Mouse (Mus musculus): ENCODE measurements around the gene Kat6b. TPM values are rescaled to one million over a fixed set of nuclear protein-coding genes. Genes with fewer than 3 reads are reported as not detected.

The Kat6b gene
- total and polyA plus RNA-seq, 2 experiments from 2014 or later = 16.9 to 35.8 TPM

- H3K36me3 ChIP-seq (ENCODE audit: insufficient read depth) = no peaks in the 10 kb centered on the region
- no peak overlapping the region for H3K4me3 ChIP-seq (ENCODE audit: low read depth, low read length)
- H3K9me3 ChIP-seq (ENCODE audit: low read length) = no peaks in the 10 kb centered on the region
- H3K4me1 ChIP-seq (ENCODE audit: insufficient read depth) = no peaks in the 10 kb centered on the region
- WGBS = 64% methylated on average over 4 of the region's 4 CpGs
- TF ChIP-seq CTCF (IDR thresholded peaks at IDR 0.05; ENCODE audit: low read depth) = no peak
- no peak for ATAC-seq
- no peak overlapping the region for H3K27ac ChIP-seq (ENCODE audit: low read depth, low read length)
- H3K4me2 ChIP-seq (ENCODE audit: low read depth) = no peak overlapping the region
- DNase-seq = no peak
- no peak overlapping the region for H3K9ac ChIP-seq
- H3K27me3 ChIP-seq (ENCODE audit: insufficient read depth, low read length) = no peaks in the 10 kb centered on the region
These were observed 28.7 kb upstream of the Kat6b start for GRCm38 (mm10) chr14:21452581-21452980.

- no peak overlapping the region for H3K4me2 ChIP-seq (ENCODE audit: low read depth)
- ATAC-seq (no peak), DNase-seq (no peak)
- 71% methylated on average over 2 of the region's 2 CpGs for WGBS
- no peaks in the 10 kb centered on the region for H3K4me1 ChIP-seq (ENCODE audit: insufficient read depth)
- no peaks in the 10 kb centered on the region for H3K27me3 ChIP-seq (ENCODE audit: insufficient read depth, low read length)
- H3K9me3 ChIP-seq (ENCODE audit: low read length) = no peaks in the 10 kb centered on the region
- H3K36me3 ChIP-seq (ENCODE audit: insufficient read depth) = no peaks in the 10 kb centered on the region
- TF ChIP-seq CTCF (IDR thresholded peaks at IDR 0.05; ENCODE audit: low read depth) = no peak
- no peak overlapping the region for H3K27ac ChIP-seq (ENCODE audit: low read depth, low read length)
- no peak overlapping the region for H3K4me3 ChIP-seq (ENCODE audit: low read depth, low read length)
- H3K9ac ChIP-seq = no peak overlapping the region
These were observed 27.3 kb upstream of the Kat6b start for GRCm38 (mm10) chr14:21453896-21454295.

- Histone ChIP-seq H3K4me1 (ENCODE audit: insufficient read depth) (no peaks in the 10 kb centered on the region), H3K36me3 (ENCODE audit: insufficient read depth) (no peaks in the 10 kb centered on the region), H3K4me3 (ENCODE audit: low read depth, low read length) (no peak overlapping the region), H3K27me3 (ENCODE audit: insufficient read depth, low read length) (no peaks in the 10 kb centered on the region), H3K9me3 (ENCODE audit: low read length) (no peaks in the 10 kb centered on the region), H3K9ac (no peak overlapping the region), H3K27ac (ENCODE audit: low read depth, low read length) (no peak overlapping the region), H3K4me2 (ENCODE audit: low read depth) (no peak overlapping the region)
- 94% methylated on average over 7 of the region's 7 CpGs for WGBS
- DNase-seq = no peak
- TF ChIP-seq CTCF (IDR thresholded peaks at IDR 0.05; ENCODE audit: low read depth) = no peak
- ATAC-seq = no peak
These were observed 25.4 kb upstream of the Kat6b start for GRCm38 (mm10) chr14:21455654-21456350.

DNA sequence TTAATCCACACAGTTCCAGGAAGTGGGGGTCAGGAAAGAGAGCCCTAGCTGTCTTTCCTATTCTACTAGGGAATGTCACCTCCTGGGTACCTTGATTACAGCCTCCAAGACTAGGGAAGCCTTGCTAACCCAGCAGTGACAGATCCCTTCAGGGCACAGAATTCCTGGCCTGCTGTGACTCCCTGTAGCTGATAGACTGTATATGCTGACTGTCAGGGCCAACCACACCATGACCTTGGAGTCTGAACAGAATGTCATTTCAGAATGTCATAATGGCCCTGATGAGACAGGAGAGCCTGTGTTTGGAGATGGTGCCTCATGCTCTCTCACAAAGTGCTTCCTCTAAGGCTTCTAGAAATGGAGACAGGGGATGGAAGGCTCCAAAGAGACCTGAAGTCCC lies 24.7 kb upstream of the Kat6b start:
- no peak overlapping the region for H3K4me3 ChIP-seq (ENCODE audit: low read depth, low read length)
- no peak for ATAC-seq
- TF ChIP-seq CTCF (IDR thresholded peaks at IDR 0.05; ENCODE audit: low read depth) = no peak

DNA sequence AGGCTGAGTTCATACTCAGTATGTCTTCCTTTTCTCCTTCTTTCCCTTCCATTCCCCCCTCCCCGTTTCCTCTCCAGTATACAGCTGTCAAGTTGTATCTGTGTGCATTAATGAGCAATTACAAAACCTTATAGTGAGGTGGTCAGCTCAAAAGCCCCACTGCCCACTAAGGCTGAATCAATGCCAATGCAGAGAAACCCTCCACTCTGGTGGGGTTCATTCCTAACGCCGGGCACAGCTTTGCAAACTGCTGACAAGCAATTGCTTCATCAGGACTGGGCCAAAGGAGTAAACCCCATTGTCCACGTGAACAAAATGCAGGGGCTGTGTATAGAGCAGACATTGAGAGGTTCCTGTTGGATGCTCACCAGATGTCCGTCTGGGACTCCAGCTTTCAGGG lies 23.4 kb upstream of the Kat6b start:
- Histone ChIP-seq H3K4me2 (ENCODE audit: low read depth) (no peak overlapping the region), H3K9ac (no peak overlapping the region), H3K27me3 (ENCODE audit: insufficient read depth, low read length) (no peaks in the 10 kb centered on the region), H3K9me3 (ENCODE audit: low read length) (no peaks in the 10 kb centered on the region), H3K27ac (ENCODE audit: low read depth, low read length) (no peak overlapping the region), H3K4me3 (ENCODE audit: low read depth, low read length) (no peak overlapping the region), H3K36me3 (ENCODE audit: insufficient read depth) (no peaks in the 10 kb centered on the region), H3K4me1 (ENCODE audit: insufficient read depth) (no peaks in the 10 kb centered on the region)
- ATAC-seq (no peak), DNase-seq (no peak)
- 47% methylated on average over 5 of the region's 5 CpGs for WGBS
- no peak for TF ChIP-seq CTCF (IDR thresholded peaks at IDR 0.05; ENCODE audit: low read depth)

More for the DNA sequence above, 24.7 kb upstream of the Kat6b start:
- no peak for DNase-seq
- Histone ChIP-seq H3K27ac (ENCODE audit: low read depth, low read length) (no peak overlapping the region), H3K9ac (no peak overlapping the region), H3K9me3 (ENCODE audit: low read length) (no peaks in the 10 kb centered on the region), H3K27me3 (ENCODE audit: insufficient read depth, low read length) (no peaks in the 10 kb centered on the region), H3K36me3 (ENCODE audit: insufficient read depth) (no peaks in the 10 kb centered on the region), H3K4me2 (ENCODE audit: low read depth) (no peak overlapping the region), H3K4me1 (ENCODE audit: insufficient read depth) (no peaks in the 10 kb centered on the region)

GRCm38 (mm10) chr14:21458696-21459095 lies 22.5 kb upstream of the Kat6b start:
- Histone ChIP-seq H3K4me2 (ENCODE audit: low read depth) (no peak overlapping the region), H3K4me3 (ENCODE audit: low read depth, low read length) (no peak overlapping the region), H3K27ac (ENCODE audit: low read depth, low read length) (no peak overlapping the region), H3K4me1 (ENCODE audit: insufficient read depth) (no peaks in the 10 kb centered on the region), H3K9me3 (ENCODE audit: low read length) (no peaks in the 10 kb centered on the region), H3K9ac (no peak overlapping the region), H3K27me3 (ENCODE audit: insufficient read depth, low read length) (no peaks in the 10 kb centered on the region), H3K36me3 (ENCODE audit: insufficient read depth) (no peaks in the 10 kb centered on the region)
- ATAC-seq = no peak
- WGBS = 67% methylated on average over 7 of the region's 7 CpGs
- TF ChIP-seq CTCF (IDR thresholded peaks at IDR 0.05; ENCODE audit: low read depth) = no peak
- DNase-seq = no peak

GRCm38 (mm10) chr14:21459163-21459562 lies 22.1 kb upstream of the Kat6b start:
- no peak overlapping the region for H3K4me3 ChIP-seq (ENCODE audit: low read depth, low read length)
- no peak for ATAC-seq
- H3K4me1 ChIP-seq (ENCODE audit: insufficient read depth) = no peaks in the 10 kb centered on the region
- no peaks in the 10 kb centered on the region for H3K9me3 ChIP-seq (ENCODE audit: low read length)
- no peak for DNase-seq
- H3K27ac ChIP-seq (ENCODE audit: low read depth, low read length) = no peak overlapping the region
- no peaks in the 10 kb centered on the region for H3K36me3 ChIP-seq (ENCODE audit: insufficient read depth)
- no peak for TF ChIP-seq CTCF (IDR thresholded peaks at IDR 0.05; ENCODE audit: low read depth)
- no peaks in the 10 kb centered on the region for H3K27me3 ChIP-seq (ENCODE audit: insufficient read depth, low read length)
- no peak overlapping the region for H3K4me2 ChIP-seq (ENCODE audit: low read depth)
- 78% methylated on average over 4 of the region's 4 CpGs for WGBS
- H3K9ac ChIP-seq = no peak overlapping the region
